Mouse (Mus musculus): Measurements from ENCODE around the gene Tat. TPM values are rescaled to one million over a fixed set of nuclear protein-coding genes. Genes with fewer than 3 reads are reported as not detected.
A peak's percentile ranks its signal among the peaks of the same experiment; 100 is the strongest.

Tat gene
- polyA plus RNA-seq, 1 experiment from 2014 or later: not detected

- no peak overlapping the region for H3K4me3 ChIP-seq
- 82% methylated on average over 4 of the region's 4 CpGs for whole genome bisulfite sequencing
- peaks cover 58% of the 10 kb centered on the region for H3K27me3 ChIP-seq (replicated peaks; ENCODE audit: low read depth, poor library complexity, severe bottlenecking)
- DNase-seq (ENCODE audit: low spot score): no peak
- no peak overlapping the region for H3K27ac ChIP-seq (replicated peaks)
- peaks cover 38% of the 10 kb centered on the region for H3K4me1 ChIP-seq
- H3K9me3 ChIP-seq: no peaks in the 10 kb centered on the region
- H3K36me3 ChIP-seq (replicated peaks): no peaks in the 10 kb centered on the region
Observed at GRCm38 (mm10) chr8:109959112-109959511, 31.1 kb upstream of the Tat start.

- Histone ChIP-seq H3K36me3 (replicated peaks) (no peaks in the 10 kb centered on the region), H3K27ac (replicated peaks) (no peak within 1 kb of the TSS), H3K4me1 (peaks cover 24% of the 10 kb centered on the region), H3K4me3 (peak within 1 kb of the TSS; percentile 56), H3K9me3 (no peaks in the 10 kb centered on the region), H3K27me3 (replicated peaks; ENCODE audit: low read depth, poor library complexity, severe bottlenecking) (peaks cover 62% of the 10 kb centered on the region)
- peak; percentile 79 for DNase-seq (ENCODE audit: low spot score)
- WGBS: 2% methylated on average over 64 of the region's 64 CpGs
Observed at GRCm38 (mm10) chr8:109961693-109962367, 28.4 kb upstream of the Tat start, which contains the start of gene Marveld3. Gene Marveld3 (minus strand): TSS chr8:109962203.

GRCm38 (mm10) chr8:109962896-109963295 lies 27.3 kb upstream of the Tat start:
- Histone ChIP-seq H3K36me3 (replicated peaks) (no peaks in the 10 kb centered on the region), H3K27me3 (replicated peaks; ENCODE audit: low read depth, poor library complexity, severe bottlenecking) (peaks cover 65% of the 10 kb centered on the region), H3K4me1 (peaks cover 14% of the 10 kb centered on the region), H3K9me3 (no peaks in the 10 kb centered on the region), H3K27ac (replicated peaks) (no peak overlapping the region), H3K4me3 (no peak overlapping the region)
- 76% methylated on average over 9 of the region's 9 CpGs for WGBS
- DNase-seq (ENCODE audit: low spot score): no peak

GRCm38 (mm10) chr8:109963421-109963820 lies 26.8 kb upstream of the Tat start:
- H3K4me3 ChIP-seq: no peak overlapping the region
- 82% methylated on average over 13 of the region's 13 CpGs for WGBS
- peaks cover 66% of the 10 kb centered on the region for H3K27me3 ChIP-seq (replicated peaks; ENCODE audit: low read depth, poor library complexity, severe bottlenecking)
- peaks cover 9% of the 10 kb centered on the region for H3K4me1 ChIP-seq
- H3K27ac ChIP-seq (replicated peaks): no peak overlapping the region
- DNase-seq (ENCODE audit: low spot score): no peak
- no peaks in the 10 kb centered on the region for H3K36me3 ChIP-seq (replicated peaks)
- H3K9me3 ChIP-seq: no peaks in the 10 kb centered on the region

- H3K27ac ChIP-seq (replicated peaks): no peak overlapping the region
- H3K4me3 ChIP-seq: no peak overlapping the region
- H3K9me3 ChIP-seq: no peaks in the 10 kb centered on the region
- DNase-seq (ENCODE audit: low spot score): no peak
- H3K4me1 ChIP-seq: peaks cover 9% of the 10 kb centered on the region
- peaks cover 66% of the 10 kb centered on the region for H3K27me3 ChIP-seq (replicated peaks; ENCODE audit: low read depth, poor library complexity, severe bottlenecking)
- WGBS: 73% methylated on average over 4 of the region's 4 CpGs
- no peaks in the 10 kb centered on the region for H3K36me3 ChIP-seq (replicated peaks)
Observed at GRCm38 (mm10) chr8:109964106-109964505, 26.1 kb upstream of the Tat start.

- H3K27ac ChIP-seq (replicated peaks): no peak overlapping the region
- no peaks in the 10 kb centered on the region for H3K36me3 ChIP-seq (replicated peaks)
- peaks cover 30% of the 10 kb centered on the region for H3K27me3 ChIP-seq (replicated peaks; ENCODE audit: low read depth, poor library complexity, severe bottlenecking)
- no peaks in the 10 kb centered on the region for H3K4me1 ChIP-seq
- no peaks in the 10 kb centered on the region for H3K9me3 ChIP-seq
- DNase-seq (ENCODE audit: low spot score): no peak
- no peak overlapping the region for H3K4me3 ChIP-seq
- 62% methylated on average over 10 of the region's 10 CpGs for WGBS
Observed at GRCm38 (mm10) chr8:109968837-109969236, 21.4 kb upstream of the Tat start.

- no peaks in the 10 kb centered on the region for H3K4me1 ChIP-seq
- H3K27me3 ChIP-seq (replicated peaks; ENCODE audit: low read depth, poor library complexity, severe bottlenecking): peaks cover 27% of the 10 kb centered on the region
- WGBS: 11% methylated on average over 9 of the region's 9 CpGs
- H3K27ac ChIP-seq (replicated peaks): no peak overlapping the region
- peaks cover 3% of the 10 kb centered on the region; the same call in 1 of the 2 replicates for H3K9me3 ChIP-seq
- no peaks in the 10 kb centered on the region for H3K36me3 ChIP-seq (replicated peaks)
- DNase-seq (ENCODE audit: low spot score): no peak
- H3K4me3 ChIP-seq: no peak overlapping the region
Observed at GRCm38 (mm10) chr8:109970323-109970722, 19.9 kb upstream of the Tat start.

GRCm38 (mm10) chr8:109972901-109973300 lies 17.3 kb upstream of the Tat start:
- Histone ChIP-seq H3K4me3 (no peak overlapping the region), H3K27ac (replicated peaks) (no peak overlapping the region), H3K27me3 (replicated peaks; ENCODE audit: low read depth, poor library complexity, severe bottlenecking) (peaks cover 23% of the 10 kb centered on the region), H3K9me3 (peaks cover 6% of the 10 kb centered on the region; the same call in 1 of the 2 replicates), H3K36me3 (replicated peaks) (no peaks in the 10 kb centered on the region), H3K4me1 (no peaks in the 10 kb centered on the region)
- WGBS: 89% methylated on average over 4 of the region's 4 CpGs
- DNase-seq (ENCODE audit: low spot score): no peak

GRCm38 (mm10) chr8:109979339-109979738 lies 10.9 kb upstream of the Tat start:
- peaks cover 6% of the 10 kb centered on the region; the same call in 1 of the 2 replicates for H3K9me3 ChIP-seq
- DNase-seq (ENCODE audit: low spot score): no peak
- WGBS: 73% methylated on average over 6 of the region's 6 CpGs

GRCm38 (mm10) chr8:109982386-109983105 lies 7.7 kb upstream of the Tat start:
- Histone ChIP-seq H3K36me3 (replicated peaks) (no peaks in the 10 kb centered on the region), H3K4me3 (no peak overlapping the region), H3K9me3 (no peaks in the 10 kb centered on the region), H3K27me3 (replicated peaks; ENCODE audit: low read depth, poor library complexity, severe bottlenecking) (no peaks in the 10 kb centered on the region), H3K27ac (replicated peaks) (no peak overlapping the region), H3K4me1 (no peaks in the 10 kb centered on the region)
- no peak for DNase-seq (ENCODE audit: low spot score)
- 74% methylated on average over 15 of the region's 15 CpGs for WGBS

More at GRCm38 (mm10) chr8:109979339-109979738, 10.9 kb upstream of the Tat start:
- Histone ChIP-seq H3K4me3 (no peak overlapping the region), H3K27ac (replicated peaks) (no peak overlapping the region), H3K36me3 (replicated peaks) (no peaks in the 10 kb centered on the region), H3K27me3 (replicated peaks; ENCODE audit: low read depth, poor library complexity, severe bottlenecking) (no peaks in the 10 kb centered on the region), H3K4me1 (no peaks in the 10 kb centered on the region)

GRCm38 (mm10) chr8:109983944-109984343 lies 6.3 kb upstream of the Tat start:
- no peaks in the 10 kb centered on the region for H3K9me3 ChIP-seq
- DNase-seq (ENCODE audit: low spot score): no peak
- H3K4me3 ChIP-seq: no peak overlapping the region
- no peaks in the 10 kb centered on the region for H3K4me1 ChIP-seq
- WGBS: 53% methylated on average over 5 of the region's 5 CpGs
- H3K27ac ChIP-seq (replicated peaks): no peak overlapping the region
- no peaks in the 10 kb centered on the region for H3K27me3 ChIP-seq (replicated peaks; ENCODE audit: low read depth, poor library complexity, severe bottlenecking)
- no peaks in the 10 kb centered on the region for H3K36me3 ChIP-seq (replicated peaks)

GRCm38 (mm10) chr8:109986384-109986783 lies 3.9 kb upstream of the Tat start:
- Histone ChIP-seq H3K4me3 (no peak overlapping the region), H3K4me1 (no peaks in the 10 kb centered on the region), H3K36me3 (replicated peaks) (no peaks in the 10 kb centered on the region), H3K27me3 (replicated peaks; ENCODE audit: low read depth, poor library complexity, severe bottlenecking) (no peaks in the 10 kb centered on the region), H3K27ac (replicated peaks) (no peak overlapping the region), H3K9me3 (no peaks in the 10 kb centered on the region)
- no peak for DNase-seq (ENCODE audit: low spot score)
- WGBS: 79% methylated on average over 7 of the region's 7 CpGs

- Histone ChIP-seq H3K27ac (replicated peaks) (no peak overlapping the region), H3K9me3 (no peaks in the 10 kb centered on the region), H3K36me3 (replicated peaks) (no peaks in the 10 kb centered on the region), H3K4me1 (no peaks in the 10 kb centered on the region), H3K27me3 (replicated peaks; ENCODE audit: low read depth, poor library complexity, severe bottlenecking) (no peaks in the 10 kb centered on the region), H3K4me3 (no peak overlapping the region)
- no peak for DNase-seq (ENCODE audit: low spot score)
- WGBS: 84% methylated on average over 7 of the region's 7 CpGs
Observed at GRCm38 (mm10) chr8:109987776-109988175, 2.5 kb upstream of the Tat start.

Data from embryonic facial prominence, embryonic 10.5 days (tissue).